Mouse (Mus musculus) kidney, adult 18-20 months (tissue): Measurements from ENCODE around the gene Gemin7.

Source experiments
- DNase-seq: peaks from one replicate; pipeline ENCODE4 v3.0.0; 2021

Gemin7 gene

GRCm38 (mm10) chr7:19543584-19543983 lies 33.8 kb downstream of the Gemin7 start:
- no peak for DNase-seq

- peak; percentile 23 for DNase-seq
These were observed 35.2 kb downstream of the Gemin7 start for GRCm38 (mm10) chr7:19542155-19542691.

GRCm38 (mm10) chr7:19541681-19542154 lies 35.7 kb downstream of the Gemin7 start:
- no peak for DNase-seq

GRCm38 (mm10) chr7:19540771-19541566 lies 36.4 kb downstream of the Gemin7 start:
- DNase-seq = peak; percentile 25

GRCm38 (mm10) chr7:19534676-19535075 lies 42.7 kb downstream of the Gemin7 start:
- DNase-seq = no peak

GRCm38 (mm10) chr7:19532240-19532639 lies 45.2 kb downstream of the Gemin7 start:
- DNase-seq = no peak

GRCm38 (mm10) chr7:19531077-19531476 lies 46.3 kb downstream of the Gemin7 start:
- DNase-seq = no peak

- no peak for DNase-seq
These were observed 52.3 kb downstream of the Gemin7 start for GRCm38 (mm10) chr7:19525105-19525481.

GRCm38 (mm10) chr7:19524420-19525104 lies 52.8 kb downstream of the Gemin7 start:
- DNase-seq = no peak

- DNase-seq = peak; percentile 65
These were observed 53.5 kb downstream of the Gemin7 start for GRCm38 (mm10) chr7:19523757-19524419.

GRCm38 (mm10) chr7:19523017-19523756 lies 54.2 kb downstream of the Gemin7 start:
- no peak for DNase-seq

- no peak for DNase-seq
These were observed 57.4 kb downstream of the Gemin7 start for GRCm38 (mm10) chr7:19520032-19520431.

GRCm38 (mm10) chr7:19517652-19518365 lies 59.6 kb downstream of the Gemin7 start, which contains the start of gene Nkpd1:
Nkpd1 (plus strand) TSS chr7:19517838.
- DNase-seq = no peak
